Mouse (Mus musculus): ENCODE measurements at regions not wholly inside any gene's neighbourhood (a gene's known extent, or its start where the extent isn't known, plus 50 kb on each side); places are given as distances from the start of the nearest gene placed in this dataset.
A peak's percentile ranks its signal among the peaks of the same experiment; 100 is the strongest.

DNA sequence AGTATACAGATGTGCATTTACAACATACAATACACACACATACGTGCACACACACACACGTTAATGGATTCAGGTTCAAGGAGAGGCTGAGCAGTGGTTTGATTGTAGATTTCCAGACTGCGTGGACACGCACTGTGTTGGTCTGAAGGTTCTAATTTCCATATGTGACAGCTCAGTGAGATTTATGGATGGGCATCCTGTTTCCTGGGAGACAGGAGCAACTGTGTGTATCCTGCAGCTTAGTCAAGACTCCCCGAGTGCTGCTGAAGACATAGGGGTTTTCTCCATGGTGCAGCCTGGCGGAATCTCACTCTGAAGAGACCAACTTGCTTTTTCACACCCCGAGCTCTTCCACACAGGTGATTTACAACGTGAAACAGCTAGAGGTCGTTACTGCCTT lies 119.3 kb upstream of the Foxk1 start:
- DNase-seq (ENCODE audit: low read depth, low spot score): no peak

DNA sequence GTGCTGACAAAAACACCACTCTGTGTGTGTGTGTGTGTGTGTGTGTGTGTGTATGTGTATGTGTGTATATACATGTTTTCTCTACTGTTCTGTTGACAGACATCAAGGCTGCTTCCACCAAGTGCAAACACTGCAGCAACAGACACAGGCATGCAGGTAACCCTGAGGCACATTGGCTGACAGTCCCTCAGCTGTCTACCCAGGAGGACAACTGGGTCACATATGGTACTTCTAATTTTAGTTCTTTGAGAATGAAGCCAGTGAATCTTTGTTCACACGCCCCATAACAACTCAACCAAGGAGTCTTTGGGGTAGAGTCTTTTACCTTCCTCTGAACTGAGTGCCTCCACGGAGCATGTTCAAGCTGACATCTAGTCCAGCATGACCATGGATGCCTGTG lies 113.3 kb upstream of the Foxk1 start:
- no peak for DNase-seq (ENCODE audit: low read depth, low spot score)

GRCm38 (mm10) chr5:142291451-142291850 lies 109.8 kb upstream of the Foxk1 start:
- DNase-seq (ENCODE audit: low read depth, low spot score): no peak

DNA sequence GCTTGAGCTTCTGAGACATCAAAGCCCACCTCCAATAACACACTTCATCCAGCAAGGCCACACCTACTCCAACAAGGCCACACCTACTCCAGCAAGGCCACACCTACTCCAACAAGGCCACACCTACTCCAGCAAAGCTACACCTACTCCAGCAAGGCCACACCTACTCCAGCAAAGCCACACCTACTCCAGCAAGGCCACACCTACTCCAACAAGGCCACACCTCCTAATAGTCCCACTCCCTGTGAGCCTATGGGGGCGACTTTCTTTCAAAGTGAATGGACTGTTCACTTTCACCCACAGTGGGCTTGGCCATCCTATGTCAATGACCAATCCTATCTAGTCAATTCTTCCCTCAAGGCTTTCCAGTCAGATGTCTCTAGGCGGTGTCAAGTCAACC lies 104.9 kb upstream of the Foxk1 start:
- peak; percentile 55 for DNase-seq (ENCODE audit: low read depth, low spot score)

DNA sequence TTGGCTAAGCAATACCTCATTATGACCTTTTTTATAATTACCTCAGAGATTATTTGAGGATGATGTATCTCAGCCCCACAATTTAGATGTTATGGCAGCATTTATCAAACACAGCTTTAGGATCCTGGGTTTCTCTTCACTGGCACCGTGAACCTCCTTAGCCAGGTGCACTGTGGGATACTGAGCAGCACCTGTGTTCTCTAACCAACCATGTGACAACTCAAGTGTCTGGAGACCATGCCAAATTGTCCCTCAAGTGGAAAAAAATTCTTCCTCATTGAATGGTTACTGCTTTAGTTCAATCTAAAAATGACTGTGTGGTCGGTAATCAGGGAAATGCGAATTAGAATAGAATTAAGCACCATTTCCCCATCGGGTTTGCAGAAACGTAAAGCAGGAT lies 101.7 kb upstream of the Foxk1 start:
- DNase-seq (ENCODE audit: low read depth, low spot score): no peak

GRCm38 (mm10) chr5:142308511-142308910 lies 92.8 kb upstream of the Foxk1 start:
- peak; percentile 51 for DNase-seq (ENCODE audit: low read depth, low spot score)

GRCm38 (mm10) chr5:142313944-142314343 lies 87.4 kb upstream of the Foxk1 start:
- DNase-seq (ENCODE audit: low read depth, low spot score): no peak

DNA sequence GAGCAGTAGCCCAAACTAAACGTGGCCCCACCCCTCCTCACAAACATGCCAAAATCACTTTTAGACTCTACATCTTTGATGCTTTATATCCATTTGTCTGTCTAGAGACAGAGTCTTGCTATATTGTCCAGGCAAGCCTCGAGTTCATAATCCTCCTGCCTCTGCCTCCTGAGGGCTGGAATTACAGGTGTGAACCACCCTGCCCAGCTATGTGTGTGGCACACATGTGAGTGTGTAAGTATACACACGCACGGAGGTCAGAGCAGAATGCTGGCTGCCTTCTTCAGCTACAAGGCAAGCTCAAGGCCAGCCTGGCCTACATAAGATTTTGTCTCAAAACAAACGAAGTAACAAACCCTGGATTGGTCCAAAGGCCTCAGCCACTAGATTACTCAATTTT lies 86.8 kb upstream of the Foxk1 start:
- DNase-seq (ENCODE audit: low read depth, low spot score): no peak

GRCm38 (mm10) chr5:142319268-142319667 lies 82.0 kb upstream of the Foxk1 start:
- peak; percentile 84 for DNase-seq (ENCODE audit: low read depth, low spot score)

DNA sequence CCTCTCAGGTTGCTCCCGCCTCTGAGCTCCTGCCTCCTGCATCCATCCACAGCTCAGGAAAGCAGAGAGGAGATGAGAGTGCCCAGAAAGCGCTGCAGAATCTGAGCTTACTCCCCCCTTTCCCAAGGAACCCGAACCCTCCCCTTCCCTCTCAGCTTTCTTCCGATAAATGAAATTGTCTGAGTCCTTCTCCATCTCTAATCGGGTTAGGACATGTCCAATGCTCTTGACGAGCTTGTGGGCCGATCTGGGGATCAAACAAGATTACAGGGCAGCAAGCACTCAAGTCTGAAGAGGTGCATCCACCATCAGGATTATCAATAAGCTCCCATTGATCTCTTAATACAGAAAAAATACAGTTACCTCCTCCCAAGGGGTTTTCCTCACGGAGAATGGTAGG lies 80.0 kb upstream of the Foxk1 start:
- no peak for DNase-seq (ENCODE audit: low read depth, low spot score)

DNA sequence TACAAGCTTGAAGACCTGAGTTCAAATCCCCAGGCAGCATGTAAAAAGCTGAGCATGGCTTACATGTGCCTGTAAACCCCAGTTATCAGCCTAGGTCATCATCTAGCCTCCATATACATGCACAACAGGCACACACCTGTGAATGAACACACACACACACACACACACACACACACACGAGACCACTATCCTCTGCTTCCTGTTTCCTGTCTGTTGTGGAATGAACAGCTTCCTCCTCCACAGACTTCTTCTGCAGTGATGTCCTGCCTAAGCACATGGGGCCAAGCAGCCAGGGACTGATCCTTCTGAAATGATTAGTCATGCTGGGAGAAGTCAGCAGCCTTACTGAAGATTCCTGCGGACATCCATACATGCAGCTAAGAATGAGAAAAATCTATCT lies 76.4 kb upstream of the Foxk1 start:
- DNase-seq (ENCODE audit: low read depth, low spot score): no peak

DNA sequence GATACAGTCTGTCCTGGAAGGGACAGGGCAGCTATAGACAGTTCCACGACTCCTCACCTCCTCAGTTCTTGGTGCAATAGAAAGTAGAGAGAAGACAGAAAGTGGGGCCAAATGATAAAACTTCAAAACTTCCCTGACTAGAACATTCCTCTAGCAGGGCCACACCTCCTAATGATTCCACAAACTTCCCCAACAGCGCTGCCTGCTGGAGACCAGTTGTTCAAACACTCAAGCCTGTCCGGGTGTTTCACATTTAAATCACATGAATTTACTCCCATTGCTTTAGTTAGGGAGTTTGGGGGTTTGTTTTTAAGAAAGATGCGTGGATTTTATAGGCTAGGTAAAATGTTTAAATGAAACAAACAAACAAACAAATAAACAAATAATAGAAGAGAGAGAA lies 75.7 kb upstream of the Foxk1 start:
- peak; percentile 77 for DNase-seq (ENCODE audit: low read depth, low spot score)

- peak; percentile 90 for DNase-seq (ENCODE audit: low read depth, low spot score)
These were observed 74.0 kb upstream of the Foxk1 start for GRCm38 (mm10) chr5:142327261-142327660.

DNA sequence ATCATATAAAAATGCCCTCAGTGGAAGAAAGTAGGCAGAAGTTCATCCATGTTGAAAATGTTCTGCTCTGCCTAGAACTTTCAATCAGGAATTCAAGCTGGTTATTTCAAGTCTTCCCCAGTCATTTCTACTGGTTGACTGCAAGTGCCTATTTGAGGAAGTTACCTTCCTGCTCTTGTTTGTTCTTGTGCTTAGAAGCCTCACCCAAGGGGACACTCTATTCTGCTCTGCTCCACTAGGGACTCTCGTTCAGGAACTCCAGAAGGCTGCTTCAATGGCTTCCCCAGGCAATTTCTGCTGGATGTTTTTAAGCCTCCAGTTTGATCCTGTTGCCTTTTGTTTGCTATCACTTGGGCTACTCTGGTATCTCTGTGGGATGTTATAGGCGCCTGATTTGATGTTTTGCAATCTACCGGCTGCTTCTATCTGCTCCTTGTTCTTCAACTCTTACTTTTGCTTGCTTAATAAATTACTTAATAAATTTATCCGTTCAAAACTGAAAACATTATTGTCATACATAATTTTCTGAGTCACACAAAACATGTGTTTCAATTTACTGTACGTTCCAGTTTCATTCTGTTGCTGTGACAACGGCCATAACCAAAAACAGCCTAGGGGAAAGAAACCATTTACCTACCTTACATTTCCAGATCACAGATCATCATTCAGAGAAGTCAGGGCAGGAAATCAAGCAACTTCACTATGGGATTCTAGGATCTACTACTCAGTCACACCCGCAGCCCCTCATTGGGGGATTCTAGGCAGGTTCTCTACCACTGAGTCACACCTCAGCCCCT lies 71.4 kb upstream of the Foxk1 start:
- peak; percentile 41 for DNase-seq (ENCODE audit: low read depth, low spot score)

- peak; percentile 65 for DNase-seq (ENCODE audit: low read depth, low spot score)
These were observed 68.6 kb upstream of the Foxk1 start for GRCm38 (mm10) chr5:142332744-142333143.

DNA sequence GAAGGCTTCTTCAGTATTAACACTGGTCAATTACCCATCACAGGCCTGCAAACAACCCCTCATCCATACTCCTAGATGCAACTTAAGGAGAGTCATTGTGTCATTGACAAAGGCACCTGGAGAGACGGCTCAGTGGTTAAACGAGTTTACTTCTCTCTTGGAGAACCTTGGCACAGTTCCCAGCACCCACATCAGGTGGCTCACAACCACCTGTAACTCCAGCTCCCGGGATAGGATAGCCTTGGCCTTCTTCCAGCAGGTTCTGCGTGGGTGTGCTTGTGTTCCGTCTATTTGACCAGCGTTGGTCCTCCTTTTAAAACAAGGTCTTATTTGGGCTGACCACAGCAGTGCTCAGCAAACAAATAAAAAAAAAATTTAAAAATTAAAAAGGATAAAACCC lies 63.9 kb upstream of the Foxk1 start:
- DNase-seq (ENCODE audit: low read depth, low spot score): no peak

GRCm38 (mm10) chr5:142338051-142338450 lies 63.2 kb upstream of the Foxk1 start:
- DNase-seq (ENCODE audit: low read depth, low spot score): no peak

DNA sequence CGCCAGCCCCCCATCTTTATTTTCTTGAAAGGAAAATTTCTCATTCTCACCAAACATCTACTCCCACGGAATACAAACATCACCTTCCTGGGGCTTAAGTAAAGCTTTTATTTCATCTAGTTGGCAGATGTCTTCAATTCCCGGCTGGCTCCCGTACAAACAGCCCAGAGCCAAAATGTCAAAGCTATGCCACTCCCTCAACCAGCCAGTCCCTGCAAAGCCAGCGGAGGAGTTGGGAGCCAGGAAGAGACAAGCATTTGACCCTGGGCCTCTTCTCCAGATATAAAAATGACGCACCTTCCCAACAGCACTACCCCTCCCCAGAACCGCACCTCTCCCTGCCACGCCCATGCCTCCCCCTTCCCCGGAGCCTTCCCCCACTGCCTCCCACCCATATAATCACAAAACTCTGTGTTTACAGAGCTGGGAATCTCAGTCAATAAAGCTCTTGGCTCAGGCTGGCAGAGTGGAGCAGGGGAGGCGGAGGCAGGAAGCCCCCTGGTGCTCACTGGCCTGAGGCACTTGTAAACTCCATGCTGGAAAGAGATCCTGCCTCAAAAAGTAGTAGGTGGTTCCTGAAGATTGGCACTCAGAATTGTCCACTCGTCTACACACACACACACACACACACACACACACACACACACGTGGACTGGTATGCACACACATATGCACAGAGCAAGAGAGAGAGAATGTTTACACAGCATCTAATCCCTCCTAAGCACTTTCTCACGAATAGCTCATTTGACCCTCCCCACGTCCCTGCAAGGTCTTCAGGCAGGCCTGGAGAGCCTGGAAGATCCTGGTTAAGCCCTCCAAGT lies 60.9 kb upstream of the Foxk1 start:
- DNase-seq (ENCODE audit: low read depth, low spot score): peak; percentile 35

DNA sequence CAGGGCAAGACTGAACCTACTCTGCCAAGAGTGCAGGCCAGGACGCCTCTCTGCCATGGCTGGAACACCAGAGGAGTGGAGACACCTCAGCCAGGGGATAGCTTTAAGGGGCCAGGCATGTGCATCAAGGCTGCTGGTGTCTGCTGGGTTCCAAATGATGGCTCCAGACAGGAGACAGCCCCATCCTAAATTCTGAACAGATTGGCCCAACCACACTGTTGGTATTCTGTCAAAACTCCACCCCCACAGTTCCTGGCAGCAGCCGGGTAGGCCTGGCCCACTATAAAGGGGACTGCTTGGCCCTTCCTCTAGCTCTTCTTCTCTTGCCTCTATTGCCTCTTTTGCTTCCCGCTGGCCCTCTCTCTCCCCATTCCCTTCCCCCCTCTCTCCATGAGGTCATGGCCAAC lies 60.3 kb upstream of the Foxk1 start:
- DNase-seq (ENCODE audit: low read depth, low spot score): no peak

GRCm38 (mm10) chr5:142346454-142346853 lies 54.8 kb upstream of the Foxk1 start:
- DNase-seq (ENCODE audit: low read depth, low spot score): no peak

- DNase-seq (ENCODE audit: low read depth, low spot score): peak; percentile 86
These were observed 50.7 kb upstream of the Foxk1 start for GRCm38 (mm10) chr5:142350574-142350973.
